Mouse (Mus musculus) macrophage (primary cell): ENCODE measurements around the gene Nmnat1. TPM values are rescaled to one million over a fixed set of nuclear protein-coding genes. Genes with fewer than 3 reads are reported as not detected.

Experiments used
- H3K27ac ChIP-seq: fragments of 350-480 bp; formaldehyde crosslinking; 2 replicates; pipeline ENCODE4 v1.9.0; 2021
- H3K36me3 ChIP-seq: fragments of 350-480 bp; formaldehyde crosslinking; 2 replicates; pipeline ENCODE4 v1.9.0; 2021; ENCODE audit errors: inconsistent target
- H3K4me3 ChIP-seq: fragments of 350-480 bp; formaldehyde crosslinking; 2 replicates; pipeline ENCODE4 v1.9.0; 2021; ENCODE audit errors: inconsistent target
- H3K79me2 ChIP-seq: fragments of 350-480 bp; formaldehyde crosslinking; 2 replicates; pipeline ENCODE4 v1.9.0; 2021; ENCODE audit errors: inconsistent target
- WGBS: methylation state at CpG from one replicate; pipeline ENCODE4 v1.1.7; 2026; ENCODE audit warnings: inconsistent platforms; ENCODE audit not compliant: missing documents; 5-methylcytosine and 5-hydroxymethylcytosine counted together
- polyA plus RNA-seq: library from polyadenylated mRNA; stranded (reverse); fragments of 250-400 nt; gene quantifications from 3 replicates; pipeline ENCODE4 v1.2.4, GENCODE M21; 2018; ENCODE audit warnings: inconsistent platforms

Nmnat1 gene
- polyA plus RNA-seq, 1 experiment from 2014 or later = 9.7 TPM

- Histone ChIP-seq H3K4me3 (no peak overlapping the region), H3K27ac (no peak overlapping the region), H3K36me3 (no peaks in the 10 kb centered on the region), H3K79me2 (no peaks in the 10 kb centered on the region)
- 89% methylated on average over 6 of the region's 15 CpGs for WGBS
Observed at GRCm38 (mm10) chr4:149505261-149505967, 20.4 kb upstream of the Nmnat1 start.

- Histone ChIP-seq H3K79me2 (no peaks in the 10 kb centered on the region), H3K4me3 (no peak overlapping the region), H3K36me3 (no peaks in the 10 kb centered on the region), H3K27ac (peak overlapping the region; percentile 21; the same call in 1 of the 2 replicates)
- WGBS = 3% methylated on average over 3 of the region's 3 CpGs
Observed at GRCm38 (mm10) chr4:149504858-149505257, 19.9 kb upstream of the Nmnat1 start.

DNA sequence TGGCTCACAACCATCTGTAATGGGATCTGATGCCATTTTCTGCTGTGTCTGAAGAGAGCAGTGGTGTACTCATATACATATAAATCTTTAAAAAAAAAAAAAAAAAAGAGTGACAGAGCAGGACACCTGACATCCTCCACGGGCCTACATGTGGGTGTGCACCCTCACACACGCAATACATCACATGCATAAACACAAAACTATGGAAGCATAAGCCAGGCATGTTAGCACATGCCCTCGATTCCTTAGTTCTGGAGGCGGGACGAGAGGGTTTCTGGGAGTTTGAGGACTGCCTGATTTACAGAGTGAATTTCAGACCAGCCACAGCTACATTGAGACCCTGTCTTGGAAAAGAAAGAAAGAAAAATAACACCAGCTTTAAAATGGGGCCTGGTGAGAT is 19.4 kb upstream of the Nmnat1 start:
- Histone ChIP-seq H3K36me3 (no peaks in the 10 kb centered on the region), H3K79me2 (no peaks in the 10 kb centered on the region), H3K27ac (peak overlapping the region; percentile 21; the same call in 1 of the 2 replicates), H3K4me3 (no peak overlapping the region)
- WGBS = 100% methylated on average over 4 of the region's 5 CpGs

DNA sequence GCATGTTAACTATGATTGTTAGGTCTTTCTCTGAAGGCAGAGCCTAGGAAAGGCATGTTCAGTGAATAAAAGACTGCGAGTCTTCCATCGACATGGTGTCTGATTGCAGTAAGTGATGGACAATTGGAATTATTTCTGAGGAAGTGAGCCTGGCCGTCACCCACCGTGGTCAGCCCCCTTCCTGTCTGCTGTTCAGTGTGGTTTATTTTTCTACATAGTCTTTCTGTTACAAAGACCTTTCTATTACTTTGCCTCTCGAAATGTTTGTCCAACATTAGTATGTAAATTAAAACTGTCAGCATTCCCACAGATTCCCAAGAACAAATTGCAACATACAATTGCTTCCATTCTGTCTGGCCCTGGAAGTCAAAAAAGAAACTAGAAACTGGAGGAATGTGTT is 14.8 kb upstream of the Nmnat1 start:
- H3K27ac ChIP-seq = no peak overlapping the region
- no peak overlapping the region for H3K4me3 ChIP-seq
- WGBS = 26% methylated on average over 5 of the region's 5 CpGs
- peaks cover 23% of the 10 kb centered on the region; the same call in 1 of the 2 replicates for H3K36me3 ChIP-seq
- no peaks in the 10 kb centered on the region for H3K79me2 ChIP-seq

- Histone ChIP-seq H3K27ac (no peak overlapping the region), H3K4me3 (no peak overlapping the region), H3K79me2 (no peaks in the 10 kb centered on the region), H3K36me3 (peaks cover 27% of the 10 kb centered on the region; the same call in 1 of the 2 replicates)
- 82% methylated on average over 8 of the region's 8 CpGs for WGBS
Observed at GRCm38 (mm10) chr4:149498901-149499300, 13.9 kb upstream of the Nmnat1 start.

DNA sequence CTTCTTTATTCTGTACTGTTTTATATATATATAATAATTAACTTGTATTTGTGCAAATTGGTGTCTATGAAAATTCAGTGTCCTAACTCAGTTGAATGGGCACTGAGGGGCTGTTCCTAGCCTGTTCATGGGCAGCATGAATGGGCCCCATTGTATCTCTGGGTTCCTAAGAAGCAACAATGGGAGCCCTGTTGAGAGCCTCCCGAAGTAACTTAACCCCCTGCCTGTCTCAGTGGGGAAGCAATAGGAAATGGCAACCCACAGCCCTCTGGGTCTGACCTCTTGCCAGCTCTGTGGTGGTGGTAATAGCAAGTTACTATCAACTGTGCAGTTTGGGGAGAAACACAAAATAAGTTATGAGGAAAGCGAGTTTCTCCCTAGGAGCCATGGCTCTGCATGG is 11.6 kb upstream of the Nmnat1 start:
- WGBS = 9% methylated on average over 1 of the region's 2 CpGs

DNA sequence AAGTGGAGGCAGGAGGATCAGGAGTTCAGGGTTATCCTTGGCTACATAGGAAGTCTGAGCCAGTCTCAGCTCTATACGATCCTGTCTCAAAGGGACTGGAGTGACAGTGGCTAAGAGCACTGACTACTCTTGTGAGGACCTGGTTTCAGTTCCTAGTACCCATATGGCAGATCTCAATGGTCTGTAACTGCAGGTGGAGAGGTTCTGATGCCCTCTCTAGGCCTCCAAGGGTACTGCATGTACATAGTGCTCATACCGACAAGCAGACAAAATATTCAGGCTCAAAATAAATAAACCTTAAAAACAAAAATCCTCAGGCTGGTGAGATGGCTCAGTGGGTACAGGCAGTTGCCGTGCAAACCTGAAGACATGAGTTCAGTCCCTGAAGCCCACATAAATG is 6.1 kb upstream of the Nmnat1 start:
- WGBS = 96% methylated on average over 3 of the region's 3 CpGs
- Histone ChIP-seq H3K79me2 (0 out of 2 replicates have a peak, but pooled peaks cover 6% of the 10 kb centered on the region), H3K36me3 (peaks cover 39% of the 10 kb centered on the region; the same call in 1 of the 2 replicates), H3K4me3 (no peak overlapping the region), H3K27ac (no peak overlapping the region)

More for the DNA sequence above, 11.6 kb upstream of the Nmnat1 start:
- Histone ChIP-seq H3K36me3 (peaks cover 37% of the 10 kb centered on the region; the same call in 1 of the 2 replicates), H3K4me3 (no peak overlapping the region), H3K79me2 (no peaks in the 10 kb centered on the region), H3K27ac (no peak overlapping the region)

DNA sequence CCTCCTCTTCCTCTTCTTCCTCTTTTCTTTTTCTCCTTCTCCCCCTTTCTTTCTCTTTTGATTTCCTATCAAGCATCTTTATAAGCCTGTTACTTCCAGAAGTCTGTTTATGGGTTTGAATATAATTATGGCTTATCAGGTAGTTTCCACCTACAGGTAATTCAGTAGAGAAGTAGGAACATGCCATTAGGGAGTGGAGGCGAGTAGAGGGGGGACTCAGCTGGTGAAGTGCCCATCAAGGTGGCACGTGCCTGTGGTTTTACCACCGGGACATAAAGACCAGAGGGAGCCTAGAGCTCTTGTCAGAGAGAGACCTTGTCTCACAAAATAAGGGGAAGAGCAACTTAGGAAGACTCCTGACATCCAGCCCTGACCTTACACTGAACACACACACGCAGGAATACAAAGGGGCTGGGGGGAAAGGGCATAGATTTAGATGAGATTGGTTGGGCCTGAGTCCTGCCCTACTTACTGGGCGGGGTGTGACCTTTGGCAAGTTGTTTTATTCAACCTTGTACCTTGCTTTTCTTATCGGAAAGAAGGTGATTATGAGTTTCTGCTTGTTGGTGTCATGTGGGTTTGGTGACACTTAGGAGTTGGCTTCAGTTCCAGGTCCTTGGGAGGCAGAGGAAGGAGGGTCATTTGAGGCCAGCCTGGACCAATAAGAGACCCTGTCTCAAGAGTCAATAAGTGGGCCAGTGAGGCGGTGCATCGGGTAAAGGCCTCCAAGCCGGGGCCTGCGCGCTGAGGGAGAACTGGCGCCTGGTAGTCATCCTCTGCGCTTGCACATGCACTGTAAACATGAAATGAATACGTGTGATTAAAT is 4.6 kb upstream of the Nmnat1 start:
- H3K4me3 ChIP-seq = no peak overlapping the region
- peaks cover 34% of the 10 kb centered on the region; the same call in 1 of the 2 replicates for H3K36me3 ChIP-seq
- WGBS = 96% methylated on average over 14 of the region's 14 CpGs
- H3K27ac ChIP-seq = no peak overlapping the region
- H3K79me2 ChIP-seq = peaks cover 9% of the 10 kb centered on the region; the same call in 1 of the 2 replicates

- no peak overlapping the region for H3K4me3 ChIP-seq
Observed at GRCm38 (mm10) chr4:149487729-149488128, 2.7 kb upstream of the Nmnat1 start.

DNA sequence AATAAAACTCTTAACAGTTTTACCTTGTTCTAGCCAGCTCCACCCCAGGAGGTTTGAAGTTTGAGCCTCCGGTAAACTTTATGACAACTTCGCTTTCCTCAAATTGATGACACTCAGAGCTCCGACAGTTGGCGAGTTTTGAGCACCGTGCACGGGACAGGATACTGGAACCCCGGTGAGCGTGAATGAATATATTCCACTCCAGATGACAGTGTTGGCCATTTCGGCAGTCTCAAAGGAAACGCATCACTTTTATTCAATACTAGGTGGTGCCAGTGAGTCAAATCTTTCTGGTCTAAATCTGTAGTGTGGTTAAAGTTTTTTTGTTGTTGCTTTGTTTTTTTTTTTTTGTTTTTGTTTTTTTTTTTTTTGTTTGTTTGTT is 814 bp upstream of the Nmnat1 start:
- H3K27ac ChIP-seq = peak overlapping the region; percentile 25; the same call in 1 of the 2 replicates

More at GRCm38 (mm10) chr4:149487729-149488128, 2.7 kb upstream of the Nmnat1 start:
- H3K27ac ChIP-seq = no peak overlapping the region
- WGBS = 88% methylated on average over 12 of the region's 12 CpGs
- peaks cover 25% of the 10 kb centered on the region; the same call in 1 of the 2 replicates for H3K79me2 ChIP-seq
- H3K36me3 ChIP-seq = peaks cover 20% of the 10 kb centered on the region; the same call in 1 of the 2 replicates

GRCm38 (mm10) chr4:149484566-149484965 is 436 bp downstream of the Nmnat1 start:
- peak overlapping the region; percentile 89 for H3K4me3 ChIP-seq
- 66% methylated on average over 3 of the region's 3 CpGs for WGBS
- peaks cover 10% of the 10 kb centered on the region; the same call in 1 of the 2 replicates for H3K36me3 ChIP-seq
- H3K27ac ChIP-seq = peak overlapping the region; percentile 48
- peaks cover 31% of the 10 kb centered on the region; the same call in 1 of the 2 replicates for H3K79me2 ChIP-seq

More for the DNA sequence above, 814 bp upstream of the Nmnat1 start:
- Histone ChIP-seq H3K4me3 (peak overlapping the region; percentile 89), H3K79me2 (peaks cover 31% of the 10 kb centered on the region; the same call in 1 of the 2 replicates), H3K36me3 (peaks cover 15% of the 10 kb centered on the region; the same call in 1 of the 2 replicates)
- under 1% methylated on average over 10 of the region's 10 CpGs for WGBS

DNA sequence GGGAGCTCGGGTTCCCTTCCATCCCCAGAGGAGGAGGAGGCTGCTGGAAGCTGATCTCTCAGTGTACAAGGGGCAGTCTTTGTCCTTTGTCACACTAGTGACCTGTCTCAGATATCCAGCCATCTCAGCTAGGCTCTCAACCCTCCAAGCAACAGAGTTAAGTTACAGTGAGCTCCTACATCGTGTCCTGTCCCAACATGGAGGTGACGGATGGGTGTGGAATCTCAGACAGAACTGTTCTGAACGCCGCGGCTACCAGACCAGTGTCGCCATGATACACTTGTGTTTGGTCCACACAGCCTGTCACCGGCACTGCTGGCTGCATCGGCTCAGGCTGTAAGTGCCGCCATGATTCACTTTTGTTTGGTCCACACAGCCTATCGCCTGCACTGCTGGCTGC is 7.9 kb downstream of the Nmnat1 start, which contains the start of gene Tmem274:
TSS of gene Tmem274 (plus strand) at position 301 of the 400 bp plus-strand sequence.
- Histone ChIP-seq H3K27ac (no peak within 1 kb of the TSS), H3K79me2 (no peaks in the 10 kb centered on the region), H3K4me3 (no peak within 1 kb of the TSS), H3K36me3 (peaks cover 6% of the 10 kb centered on the region; the same call in 1 of the 2 replicates)
- 95% methylated on average over 11 of the region's 11 CpGs for WGBS

GRCm38 (mm10) chr4:149475096-149475495 is 9.9 kb downstream of the Nmnat1 start:
- WGBS = 81% methylated on average over 7 of the region's 7 CpGs
- Histone ChIP-seq H3K27ac (no peak overlapping the region), H3K79me2 (no peaks in the 10 kb centered on the region), H3K4me3 (no peak overlapping the region), H3K36me3 (peaks cover 6% of the 10 kb centered on the region; the same call in 1 of the 2 replicates)

- Histone ChIP-seq H3K79me2 (no peaks in the 10 kb centered on the region), H3K36me3 (peaks cover 11% of the 10 kb centered on the region; the same call in 1 of the 2 replicates), H3K4me3 (no peak overlapping the region), H3K27ac (no peak overlapping the region)
- WGBS = 67% methylated on average over 3 of the region's 3 CpGs
Observed at GRCm38 (mm10) chr4:149469557-149469956, 15.4 kb downstream of the Nmnat1 start.
